Mouse (Mus musculus) spleen, postnatal 10 days (tissue): ENCODE measurements at regions not wholly inside any gene's neighbourhood (a gene's known extent, or its start where the extent isn't known, plus 50 kb on each side); places are given as distances from the start of the nearest gene placed in this dataset.

Experiments used
- DNase-seq, 2 experiments: peaks; one replicate each; pipeline ENCODE4 v3.0.0; 2021 to 2022; ENCODE audit warnings: low spot score in 2 of 2

GRCm38 (mm10) chr16:8117543-8118167 is 307.3 kb downstream of the Tmem114 start:
- no peak for DNase-seq

- no peak for DNase-seq
Measured at GRCm38 (mm10) chr16:8111329-8112116, 313.4 kb downstream of the Tmem114 start.

DNA sequence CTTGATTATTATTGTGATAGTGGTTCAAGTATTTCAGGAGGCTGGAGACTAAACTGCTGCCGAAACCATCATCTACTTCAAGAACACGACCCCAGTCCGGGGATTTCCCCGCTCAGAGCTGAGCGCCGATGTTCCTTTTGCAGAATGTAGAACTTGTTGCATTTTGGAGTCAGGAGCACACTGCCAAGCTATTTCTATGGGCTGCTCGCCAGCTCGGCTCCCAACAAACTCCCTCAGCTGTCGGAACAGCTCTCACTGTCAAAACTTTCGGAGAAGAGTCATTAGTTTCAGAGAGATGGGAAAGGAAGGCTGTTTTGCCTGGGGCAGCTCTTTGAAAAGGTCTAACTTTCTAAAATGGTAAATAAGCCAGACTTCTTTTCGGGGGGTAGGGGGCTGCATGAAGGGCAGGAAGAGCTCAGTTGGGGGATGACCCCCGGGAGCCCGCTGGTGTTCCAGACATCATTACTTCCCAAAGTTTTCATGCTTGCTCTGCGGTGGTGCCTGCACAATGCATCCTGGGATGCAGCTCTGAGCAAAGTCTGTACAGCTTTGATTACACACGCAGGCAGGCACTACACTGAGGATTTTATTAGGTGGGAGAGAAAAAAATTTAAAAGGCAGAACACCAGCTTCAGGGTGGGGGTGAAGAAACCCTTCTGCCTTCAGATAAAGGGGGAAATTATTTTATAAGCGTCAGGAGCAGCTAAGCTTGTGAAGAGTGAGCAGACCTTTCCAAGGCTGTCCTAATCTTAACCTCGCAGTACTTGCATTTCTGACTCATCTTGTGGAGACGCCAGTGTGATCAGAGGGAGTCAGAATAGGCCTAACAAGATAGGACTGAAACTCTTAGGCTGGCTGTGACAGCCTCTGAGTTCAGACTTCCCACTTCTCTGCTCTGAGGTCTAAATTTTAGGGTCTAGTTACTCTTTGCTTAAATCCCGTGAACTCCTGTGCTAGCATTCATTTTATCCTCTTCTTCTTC is 316.5 kb downstream of the Tmem114 start:
- DNase-seq: peak in 1 of 2 experiments; percentile 13

- DNase-seq: no peak
Measured at GRCm38 (mm10) chr16:8079024-8079423, 345.9 kb downstream of the Tmem114 start.

DNA sequence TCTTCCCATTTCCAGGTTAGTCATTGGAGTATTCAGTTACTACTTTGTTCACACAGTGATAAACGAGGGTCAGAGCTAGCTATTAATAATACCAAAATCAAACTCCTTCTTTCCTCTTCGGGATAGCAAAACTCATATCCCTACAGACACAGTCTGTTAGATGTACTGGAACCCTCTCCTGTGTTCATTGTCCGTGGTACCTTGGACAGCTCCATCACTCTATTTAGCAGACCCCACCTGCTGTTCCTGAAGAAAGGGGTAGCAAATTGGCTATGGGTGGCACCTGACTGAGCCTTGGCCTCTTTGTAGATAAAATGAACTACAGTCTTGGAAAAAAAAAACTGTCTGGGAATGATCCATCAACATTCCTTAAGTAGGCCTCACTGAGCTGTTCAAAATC is 346.5 kb downstream of the Tmem114 start:
- no peak for DNase-seq

DNA sequence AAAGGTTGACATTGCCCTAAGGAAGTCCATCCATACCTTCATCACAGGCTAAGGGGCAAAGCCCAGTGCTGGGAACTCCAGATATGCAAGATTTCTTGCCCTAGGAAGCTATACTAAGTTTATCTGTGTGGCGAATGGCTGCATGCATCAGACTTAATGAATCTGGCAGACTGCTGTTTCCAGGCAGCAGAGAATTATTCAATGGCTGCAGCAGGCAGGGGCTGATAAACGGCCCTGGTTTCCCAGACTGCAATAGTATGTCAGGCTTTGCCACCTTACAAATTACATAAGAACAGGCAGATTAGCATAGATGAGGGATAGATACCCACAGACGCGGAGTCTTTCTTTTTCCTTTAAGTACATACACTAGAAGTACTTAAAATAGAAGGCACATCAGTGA is 350.2 kb downstream of the Tmem114 start:
- no peak for DNase-seq

- no peak for DNase-seq
Measured at GRCm38 (mm10) chr16:8053936-8054335, 371.0 kb downstream of the Tmem114 start.

GRCm38 (mm10) chr16:8008966-8009365 is 416.0 kb downstream of the Tmem114 start:
- DNase-seq: no peak

- no peak for DNase-seq
Measured at GRCm38 (mm10) chr16:8006631-8007030, 418.3 kb downstream of the Tmem114 start.

GRCm38 (mm10) chr16:8002339-8003089 is 422.4 kb downstream of the Tmem114 start:
- no peak for DNase-seq

- DNase-seq: no peak
Measured at GRCm38 (mm10) chr16:7982816-7983215, 442.1 kb downstream of the Tmem114 start.

- DNase-seq: no peak
Measured at GRCm38 (mm10) chr16:7978466-7978865, 446.5 kb downstream of the Tmem114 start.

- no peak for DNase-seq
Measured at GRCm38 (mm10) chr16:7951616-7952015, 473.3 kb downstream of the Tmem114 start.

- DNase-seq: no peak
Measured at GRCm38 (mm10) chr16:7942333-7942732, 482.6 kb downstream of the Tmem114 start.

DNA sequence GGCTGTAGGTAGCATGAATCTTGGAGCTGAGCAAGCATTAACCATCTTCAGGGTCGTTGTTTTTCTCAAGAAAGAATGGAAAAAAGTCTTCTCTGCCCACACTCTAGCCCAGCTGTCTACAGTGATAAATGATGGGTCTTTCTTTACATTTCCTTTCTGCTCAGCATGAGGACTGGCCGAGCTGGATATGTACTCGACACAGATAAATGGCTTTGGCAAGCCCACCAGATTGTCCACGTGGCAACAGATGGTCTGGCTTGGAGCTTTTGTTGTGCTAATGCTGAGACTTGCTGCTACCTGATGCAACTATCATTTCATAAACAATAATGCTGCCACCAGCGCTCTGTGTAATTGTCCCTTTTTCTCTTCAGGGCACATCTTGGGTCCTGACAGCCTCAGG is 487.8 kb downstream of the Tmem114 start:
- DNase-seq: no peak

DNA sequence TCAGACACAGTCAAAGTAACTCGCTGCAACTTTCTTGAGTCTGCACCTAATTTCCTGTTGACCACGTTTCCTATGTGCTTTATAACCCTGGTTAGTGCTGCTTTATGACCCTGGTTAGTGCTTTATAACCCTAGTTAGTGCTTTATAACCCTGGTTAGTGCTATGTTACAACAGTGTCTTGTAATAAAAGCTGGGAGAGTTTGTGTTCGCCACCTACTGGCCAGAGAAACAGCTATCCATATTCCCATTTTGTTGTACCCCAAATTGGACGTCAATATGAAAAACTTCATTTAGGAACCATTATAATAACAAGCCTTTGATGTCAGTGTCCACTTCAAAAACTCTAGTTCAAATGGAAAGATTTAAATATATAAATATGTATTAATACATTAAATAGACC is 492.6 kb downstream of the Tmem114 start:
- no peak for DNase-seq

DNA sequence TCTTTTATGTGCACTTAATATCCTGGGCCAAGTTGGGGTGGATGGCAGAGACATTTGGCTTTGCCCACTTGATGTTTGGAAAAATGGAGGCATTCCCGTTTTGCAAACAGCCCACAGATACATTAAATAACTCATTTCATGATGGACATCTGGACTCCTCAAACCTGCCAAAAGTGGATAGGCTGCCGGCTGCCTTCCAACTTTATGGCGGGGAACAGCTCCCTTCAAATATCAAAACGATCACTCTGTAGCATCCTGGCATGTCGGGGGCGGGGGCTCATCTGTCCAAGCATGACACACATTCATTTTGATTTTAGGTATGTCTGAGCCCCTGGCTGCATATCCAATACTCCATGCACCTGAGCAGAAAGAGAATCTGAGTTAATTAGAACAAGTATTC is 493.3 kb downstream of the Tmem114 start:
- no peak for DNase-seq

GRCm38 (mm10) chr16:7929112-7929511 is 495.8 kb downstream of the Tmem114 start:
- no peak for DNase-seq

DNA sequence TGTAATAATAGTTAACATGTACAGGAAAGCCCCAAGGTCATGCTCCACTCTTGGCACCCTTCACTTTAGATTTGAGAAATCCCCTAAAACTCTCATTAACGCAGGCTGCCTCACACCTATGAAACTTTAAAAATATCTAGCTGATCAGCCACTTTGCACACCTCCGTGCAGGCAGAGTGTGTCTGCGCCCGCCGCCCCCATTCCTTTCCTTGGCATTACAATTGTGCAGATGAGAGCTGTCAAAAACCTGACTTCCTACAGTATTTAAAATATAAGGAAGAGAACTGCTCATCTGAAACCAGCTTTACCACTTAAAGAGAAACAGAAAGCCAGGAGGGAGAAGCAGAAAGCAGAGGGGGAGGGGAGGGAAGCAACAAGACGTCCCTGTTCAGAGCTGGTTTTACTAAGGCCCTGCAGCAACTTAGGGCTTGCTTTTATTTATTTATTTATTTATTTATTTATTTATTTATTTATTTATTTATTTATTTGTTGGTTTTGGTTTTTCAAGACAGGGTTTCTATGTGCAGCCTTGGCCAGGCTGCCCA is 496.5 kb downstream of the Tmem114 start:
- no peak for DNase-seq

DNA sequence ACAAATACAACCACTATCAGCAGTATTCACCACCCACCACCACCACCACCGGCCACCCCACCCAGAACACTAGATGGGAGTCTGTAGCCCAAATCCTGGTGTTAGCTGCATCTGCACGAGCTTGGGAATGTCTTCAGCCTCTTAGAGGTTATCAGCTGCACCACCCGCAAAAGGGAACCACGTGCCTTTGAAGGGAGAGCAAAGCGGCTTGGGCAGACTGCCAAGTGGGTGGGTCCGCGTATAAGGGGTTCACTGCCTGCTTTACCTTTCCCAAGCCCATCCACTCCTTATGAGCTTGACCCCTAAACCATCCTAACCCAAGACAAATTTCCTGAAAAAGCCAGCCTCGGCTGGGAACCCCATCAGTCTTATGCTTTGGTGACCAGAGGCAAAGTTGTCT is 497.2 kb downstream of the Tmem114 start:
- DNase-seq: no peak

GRCm38 (mm10) chr16:7895786-7896185 is 529.1 kb downstream of the Tmem114 start:
- no peak for DNase-seq
